Mouse (Mus musculus): ENCODE measurements around the gene Igfn1. TPM values are rescaled to one million over a fixed set of nuclear protein-coding genes. Genes with fewer than 3 reads are reported as not detected.

Igfn1 gene
- polyA plus RNA-seq, 1 experiment from 2014 or later, result not detected

Other genes with a start within 250 kb of the Igfn1 start
- gene Phlda3, start 240.2 kb downstream of the Igfn1 start, polyA plus RNA-seq (2015; fragmentation: Nextera tagmentation; extraction: Ambion mirVana), result 54.1 and 62.9 TPM in 2 replicates
- 19.9 and 31.1 TPM in 2 replicates for gene Tnni1, start 226.9 kb downstream of the Igfn1 start, polyA plus RNA-seq (2015; fragmentation: Nextera tagmentation; extraction: Ambion mirVana)
- 0.65 and 15.3 TPM in 2 replicates for gene Lad1, start 187.7 kb downstream of the Igfn1 start, polyA plus RNA-seq (2015; fragmentation: Nextera tagmentation; extraction: Ambion mirVana)
- gene Tnnt2, start 170.0 kb downstream of the Igfn1 start, polyA plus RNA-seq (2015; fragmentation: Nextera tagmentation; extraction: Ambion mirVana), result 9.7 and 12.3 TPM in 2 replicates
- 0.10 and 1.9 TPM in 2 replicates for gene Pkp1, start 87.1 kb downstream of the Igfn1 start, polyA plus RNA-seq (2015; fragmentation: Nextera tagmentation; extraction: Ambion mirVana)
- gene Tmem9, start 1.8 kb upstream of the Igfn1 start, polyA plus RNA-seq (2015; fragmentation: Nextera tagmentation; extraction: Ambion mirVana), result 188 and 194 TPM in 2 replicates
- not detected in 2 replicates for gene Ascl5, start 44.5 kb upstream of the Igfn1 start, polyA plus RNA-seq (2015; fragmentation: Nextera tagmentation; extraction: Ambion mirVana)
- gene Cacna1s, start 46.4 kb upstream of the Igfn1 start, polyA plus RNA-seq (2015; fragmentation: Nextera tagmentation; extraction: Ambion mirVana), result 0.75 and 1.1 TPM in 2 replicates
- gene Kif21b, start 125.0 kb upstream of the Igfn1 start, polyA plus RNA-seq (2015; fragmentation: Nextera tagmentation; extraction: Ambion mirVana), result 32.3 and 37.1 TPM in 2 replicates
- gene Mroh3, start 206.5 kb upstream of the Igfn1 start, polyA plus RNA-seq (2015; fragmentation: Nextera tagmentation; extraction: Ambion mirVana), result not detected in 2 replicates
- 2.0 and 8.2 TPM in 2 replicates for gene Inava, start 227.9 kb upstream of the Igfn1 start, polyA plus RNA-seq (2015; fragmentation: Nextera tagmentation; extraction: Ambion mirVana)

Measured in neural tube, embryonic 15.5 days (tissue).